Mouse (Mus musculus) kidney, postnatal 0 days (tissue): Measurements from ENCODE around the gene Cass4. TPM values are rescaled to one million over a fixed set of nuclear protein-coding genes. Genes with fewer than 3 reads are reported as not detected.

Experiments
- ATAC-seq: fragments of 200-750 bp; cut with Nextera tagmentation; replicated peaks from 2 replicates; pipeline ENCODE4 v1.8.0; 2017; ENCODE audit warnings: low read depth, moderate number of reproducible peaks, moderate TSS enrichment, moderate library complexity; ENCODE audit not compliant: low FRiP score
- DNase-seq: peaks from one replicate; pipeline ENCODE4 v3.0.0-alpha.2; 2016; ENCODE audit warnings: low spot score
- H3K27ac ChIP-seq: fragments of 300-500 bp; sonication (generic); 2 replicates; pipeline ENCODE4 v1.5.1; 2014; ENCODE audit warnings: mild to moderate bottlenecking
- H3K27me3 ChIP-seq: fragments of 300-500 bp; sonication (generic); 2 replicates; pipeline ENCODE4 v1.6.1; 2014; ENCODE audit warnings: low read length, mixed read lengths; ENCODE audit not compliant: insufficient read depth
- H3K36me3 ChIP-seq: fragments of 300-500 bp; sonication (generic); 2 replicates; pipeline ENCODE4 v1.6.1; 2014; ENCODE audit warnings: low read length, mixed read lengths; ENCODE audit not compliant: insufficient read depth
- H3K4me1 ChIP-seq: fragments of 300-500 bp; sonication (generic); replicated peaks from 2 replicates; pipeline ENCODE4 v1.6.1; 2014; ENCODE audit warnings: antibody characterized with exemption, low read length, mixed read lengths; ENCODE audit not compliant: insufficient read depth
- H3K4me2 ChIP-seq: fragments of 300-500 bp; sonication (generic); 2 replicates; pipeline ENCODE4 v1.6.1; 2014; ENCODE audit warnings: mild to moderate bottlenecking, low read length, moderate library complexity, mixed read lengths
- H3K4me3 ChIP-seq: fragments of 300-500 bp; sonication (generic); replicated peaks from 2 replicates; pipeline ENCODE4 v1.5.1; 2014; ENCODE audit warnings: low read depth, low read length
- H3K9ac ChIP-seq: fragments of 300-500 bp; sonication (generic); 2 replicates; pipeline ENCODE4 v1.6.1; 2014; ENCODE audit warnings: low read depth, low read length
- H3K9me3 ChIP-seq: fragments of 300-500 bp; sonication (generic); replicated peaks from 2 replicates; pipeline ENCODE4 v1.6.1; 2016; ENCODE audit warnings: low read length, inconsistent platforms, mixed read lengths
- CTCF ChIP-seq: IDR thresholded peaks from 2 replicates; pipeline ENCODE4 v1.5.1; 2016; ENCODE audit warnings: antibody characterized with exemption, low read depth, mild to moderate bottlenecking, moderate library complexity
- WGBS: fragments of 180-500 bp; shearing (Covaris S2); extraction: QIAGEN DNeasy Blood & Tissue Kit; methylation state at CpG from one replicate; pipeline ENCODE4 v1.1.7; 2014; 5-methylcytosine and 5-hydroxymethylcytosine counted together
- polyA plus RNA-seq: library from polyadenylated mRNA; unstranded; fragments of >200 nt; fragmentation: Nextera tagmentation; extraction: Ambion mirVana; gene quantifications from 2 replicates; pipeline ENCODE4 v1.2.1, GENCODE M21; 2015

Gene Cass4
- polyA plus RNA-seq, 1 experiment from 2014 or later: 0.13 TPM

- DNase-seq: peak; percentile 20
These were observed 47.6 kb downstream of the Cass4 start for GRCm38 (mm10) chr2:172441176-172441575.

GRCm38 (mm10) chr2:172445617-172446016 is 52.0 kb downstream of the Cass4 start:
- no peak for TF ChIP-seq CTCF
- peaks cover 46% of the 10 kb centered on the region for H3K36me3 ChIP-seq
- no peak overlapping the region for H3K9ac ChIP-seq
- DNase-seq (no peak), ATAC-seq (no peak)
- peaks cover 11% of the 10 kb centered on the region; the same call in 1 of the 2 replicates for H3K4me1 ChIP-seq
- H3K27me3 ChIP-seq: no peaks in the 10 kb centered on the region
- 96% methylated on average over 4 of the region's 4 CpGs for WGBS
- no peaks in the 10 kb centered on the region for H3K9me3 ChIP-seq
- no peak overlapping the region for H3K4me3 ChIP-seq
- no peak overlapping the region for H3K4me2 ChIP-seq
- H3K27ac ChIP-seq: no peak overlapping the region

More at GRCm38 (mm10) chr2:172441176-172441575, 47.6 kb downstream of the Cass4 start:
- 0 out of 2 replicates have a peak, but pooled peaks cover 6% of the 10 kb centered on the region for H3K36me3 ChIP-seq
- peak overlapping the region; percentile 78 for H3K4me3 ChIP-seq
- no peak for ATAC-seq
- peak overlapping the region; percentile 85 for H3K4me2 ChIP-seq
- WGBS: 33% methylated on average over 6 of the region's 6 CpGs
- H3K4me1 ChIP-seq: peaks cover 16% of the 10 kb centered on the region
- peak overlapping the region; percentile 1; the same call in 1 of the 2 replicates for H3K27ac ChIP-seq
- TF ChIP-seq CTCF: no peak
- no peaks in the 10 kb centered on the region for H3K27me3 ChIP-seq
- peak overlapping the region; percentile 69 for H3K9ac ChIP-seq
- H3K9me3 ChIP-seq: no peaks in the 10 kb centered on the region

DNA sequence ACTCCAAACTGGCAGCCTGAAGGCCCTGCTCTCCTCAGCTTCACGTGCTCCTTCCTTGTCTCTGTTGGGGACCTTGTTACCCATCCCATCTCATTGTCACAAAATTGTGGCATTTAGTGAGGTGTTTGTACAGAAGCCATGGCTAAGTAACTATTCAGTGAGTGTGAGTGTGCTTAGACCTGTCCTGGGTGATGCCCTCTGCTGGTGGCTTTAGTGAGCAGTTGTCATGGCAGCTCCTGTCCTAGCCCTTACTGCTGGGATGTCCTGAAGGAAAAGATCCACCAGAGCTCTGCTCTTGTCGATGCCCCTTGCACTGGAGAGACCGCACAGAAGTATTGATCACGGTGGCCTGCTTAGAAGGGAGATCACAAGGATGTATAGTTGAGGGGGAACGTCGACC is 53.7 kb downstream of the Cass4 start:
- H3K4me1 ChIP-seq: no peaks in the 10 kb centered on the region
- no peak for ATAC-seq

DNA sequence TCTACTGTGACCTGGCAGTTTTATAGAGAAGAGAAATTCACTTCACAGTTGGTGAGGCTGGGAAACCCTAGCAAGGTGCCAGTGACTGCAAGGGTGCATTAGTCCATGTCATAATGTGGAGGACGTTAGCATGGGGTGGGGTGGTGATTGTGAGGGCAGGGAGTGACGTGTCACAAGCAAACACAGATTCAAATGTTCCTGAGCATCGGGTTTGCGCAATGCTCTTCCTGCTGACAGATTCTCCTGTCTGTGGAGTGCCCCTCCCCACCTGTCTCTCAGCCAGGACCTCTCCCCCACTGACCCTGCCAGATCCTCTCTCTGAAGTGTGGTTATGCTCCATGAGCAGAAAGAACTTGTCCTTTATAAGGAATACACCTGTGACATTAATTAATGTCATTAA is 54.7 kb downstream of the Cass4 start:
- peaks cover 62% of the 10 kb centered on the region for H3K36me3 ChIP-seq
- no peak overlapping the region for H3K9ac ChIP-seq
- no peak for TF ChIP-seq CTCF
- no peak overlapping the region for H3K27ac ChIP-seq
- no peak overlapping the region for H3K4me3 ChIP-seq
- no peak for ATAC-seq
- WGBS: 90% methylated on average over 4 of the region's 4 CpGs
- H3K9me3 ChIP-seq: no peaks in the 10 kb centered on the region
- DNase-seq: no peak
- H3K4me2 ChIP-seq: no peak overlapping the region
- H3K27me3 ChIP-seq: no peaks in the 10 kb centered on the region
- no peaks in the 10 kb centered on the region for H3K4me1 ChIP-seq

More for the DNA sequence above, 53.7 kb downstream of the Cass4 start:
- Histone ChIP-seq H3K4me2 (no peak overlapping the region), H3K9me3 (no peaks in the 10 kb centered on the region), H3K27me3 (no peaks in the 10 kb centered on the region), H3K4me3 (no peak overlapping the region), H3K27ac (no peak overlapping the region), H3K9ac (no peak overlapping the region), H3K36me3 (peaks cover 54% of the 10 kb centered on the region)
- WGBS: 91% methylated on average over 6 of the region's 6 CpGs
- DNase-seq: peak; percentile 37
- peak; percentile 67 for TF ChIP-seq CTCF

- Histone ChIP-seq H3K9ac (no peak overlapping the region), H3K27me3 (no peaks in the 10 kb centered on the region), H3K4me3 (no peak overlapping the region), H3K9me3 (no peaks in the 10 kb centered on the region), H3K4me1 (no peaks in the 10 kb centered on the region), H3K27ac (no peak overlapping the region), H3K36me3 (peaks cover 67% of the 10 kb centered on the region), H3K4me2 (no peak overlapping the region)
- TF ChIP-seq CTCF: no peak
- 86% methylated on average over 6 of the region's 6 CpGs for WGBS
- no peak for DNase-seq
- no peak for ATAC-seq
These were observed 57.0 kb downstream of the Cass4 start for GRCm38 (mm10) chr2:172450640-172451039.

DNA sequence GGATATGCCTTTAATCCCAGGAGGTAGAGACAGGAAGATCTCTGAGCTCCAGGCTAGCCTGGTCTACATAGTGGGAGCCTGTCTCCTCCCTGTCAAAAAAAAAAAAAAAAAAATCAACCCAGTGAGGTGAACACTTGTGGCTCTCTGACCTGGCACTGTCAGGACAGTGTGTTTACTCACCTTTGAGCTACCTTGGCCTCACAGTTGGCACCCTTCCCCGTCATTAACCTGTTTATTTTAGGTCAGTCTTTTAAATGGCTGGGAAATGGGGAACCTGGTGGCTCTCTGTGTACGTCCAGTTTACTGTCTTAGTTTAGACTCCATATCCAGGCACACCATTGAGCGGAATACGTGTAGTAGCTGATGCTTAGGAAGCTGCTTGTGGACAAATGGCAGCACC is 58.4 kb downstream of the Cass4 start:
- no peak for ATAC-seq
- Histone ChIP-seq H3K4me3 (no peak overlapping the region), H3K4me1 (no peaks in the 10 kb centered on the region), H3K36me3 (peaks cover 63% of the 10 kb centered on the region), H3K9ac (no peak overlapping the region), H3K9me3 (no peaks in the 10 kb centered on the region), H3K4me2 (no peak overlapping the region), H3K27me3 (no peaks in the 10 kb centered on the region), H3K27ac (no peak overlapping the region)
- no peak for TF ChIP-seq CTCF
- no peak for DNase-seq
- WGBS: 92% methylated on average over 4 of the region's 4 CpGs

GRCm38 (mm10) chr2:172452458-172452857 is 58.9 kb downstream of the Cass4 start:
- no peak overlapping the region for H3K4me3 ChIP-seq
- WGBS: 95% methylated on average over 10 of the region's 10 CpGs
- no peaks in the 10 kb centered on the region for H3K9me3 ChIP-seq
- ATAC-seq: no peak
- TF ChIP-seq CTCF: no peak
- peaks cover 62% of the 10 kb centered on the region for H3K36me3 ChIP-seq
- H3K4me1 ChIP-seq: no peaks in the 10 kb centered on the region
- no peak overlapping the region for H3K9ac ChIP-seq
- H3K4me2 ChIP-seq: no peak overlapping the region
- no peak overlapping the region for H3K27ac ChIP-seq
- H3K27me3 ChIP-seq: no peaks in the 10 kb centered on the region
- DNase-seq: no peak
